Mouse (Mus musculus): ENCODE measurements around the gene Tsku.

Tsku gene

DNA sequence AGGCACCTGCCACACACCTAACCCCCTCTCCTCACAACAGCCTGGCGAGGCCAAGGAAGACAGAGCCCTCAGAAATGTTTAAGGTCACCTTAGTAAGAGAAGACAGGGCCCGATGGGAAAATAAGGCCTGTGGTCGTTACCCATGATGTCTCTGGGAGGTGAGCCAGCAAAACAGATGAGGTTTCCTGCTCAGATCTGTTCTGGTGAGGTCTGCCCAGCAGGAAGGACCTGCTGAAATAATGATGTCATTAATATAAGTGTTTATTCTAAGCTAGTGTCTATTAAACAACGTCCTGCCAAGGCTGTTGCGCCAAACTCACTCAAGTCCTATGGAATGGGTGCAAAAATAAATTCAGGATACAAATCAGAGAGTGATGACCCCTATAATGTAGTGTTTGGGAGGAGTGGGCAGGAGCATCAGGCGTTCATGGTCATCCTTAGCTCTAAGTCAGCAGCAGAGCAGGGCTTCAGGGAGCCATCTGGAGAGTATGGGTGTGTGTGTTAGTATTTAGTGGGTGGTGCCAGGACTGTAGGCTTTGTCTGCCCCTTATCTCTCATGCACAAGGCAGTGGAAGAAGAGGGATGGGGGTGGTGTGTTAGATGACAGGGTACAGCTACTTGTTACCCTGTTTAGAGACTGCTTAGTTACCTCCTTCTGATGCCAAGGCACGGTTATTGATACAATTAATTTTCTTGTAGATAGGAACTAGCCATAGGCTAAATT is 31.3 kb downstream of the Tsku start:
- DNase-seq (ENCODE audit: low spot score in 2 of 2): no peak

DNA sequence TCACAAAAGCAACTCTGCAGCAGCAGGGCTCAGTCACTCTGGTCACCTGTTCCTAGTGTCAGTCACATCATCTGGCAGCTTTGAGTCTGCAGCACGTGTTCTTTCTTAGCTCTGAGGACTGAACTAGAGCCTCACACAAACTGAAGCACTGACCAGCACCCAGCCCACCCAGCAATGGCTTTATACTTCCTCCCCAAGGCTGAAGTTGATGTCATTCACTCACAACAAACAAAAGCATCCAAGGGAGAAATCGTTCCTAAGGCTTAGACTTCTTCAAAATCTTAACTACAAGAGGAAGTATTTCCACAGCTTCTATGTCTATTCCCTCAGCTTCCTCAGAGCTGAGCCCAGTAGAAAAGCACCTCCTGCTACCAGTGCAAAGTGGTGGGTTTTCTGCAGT is 32.8 kb downstream of the Tsku start:
- DNase-seq (ENCODE audit: low spot score in 2 of 2): no peak

DNA sequence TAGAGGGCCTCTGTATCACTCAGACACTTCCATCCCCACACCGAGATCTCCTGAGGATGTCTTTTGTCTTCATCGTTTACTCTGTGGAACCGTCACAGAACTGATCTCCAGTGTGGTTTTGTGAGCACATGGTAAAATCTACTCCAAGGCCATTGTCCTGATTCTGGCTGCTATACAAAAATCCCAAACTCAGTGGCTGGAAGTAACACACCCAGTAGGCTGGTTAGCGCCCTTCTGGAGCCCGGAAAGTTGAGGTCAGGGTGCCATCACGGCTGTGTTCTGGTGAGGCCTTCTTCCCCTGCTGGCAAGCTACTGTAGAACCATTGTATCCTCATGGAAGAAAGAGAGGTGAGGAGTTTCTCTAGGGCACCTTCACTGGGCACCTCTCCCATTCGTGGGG is 35.1 kb downstream of the Tsku start:
- no peak for DNase-seq (ENCODE audit: low spot score in 2 of 2)

DNA sequence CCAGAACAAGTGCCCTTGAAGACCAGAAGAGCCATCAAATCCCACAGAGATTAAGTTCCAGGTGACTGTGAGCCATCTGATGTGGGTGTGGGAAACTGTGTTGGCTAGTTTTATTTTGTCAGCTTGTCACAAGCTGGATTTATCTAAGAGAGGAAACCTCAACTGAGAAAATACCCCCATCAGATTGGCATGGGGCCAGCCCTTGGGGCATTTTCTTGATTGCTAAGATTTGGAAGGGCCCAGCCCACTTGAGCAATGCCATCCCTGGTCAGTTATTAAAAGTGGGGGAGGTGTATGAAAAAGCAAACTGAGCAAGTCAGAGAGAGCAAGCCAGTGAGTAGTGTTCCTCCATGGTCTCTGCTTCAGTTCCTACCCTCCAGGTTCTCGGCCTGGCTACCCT is 36.9 kb downstream of the Tsku start:
- peak; percentile 63 to 64 for DNase-seq (ENCODE audit: low spot score in 2 of 2)

DNA sequence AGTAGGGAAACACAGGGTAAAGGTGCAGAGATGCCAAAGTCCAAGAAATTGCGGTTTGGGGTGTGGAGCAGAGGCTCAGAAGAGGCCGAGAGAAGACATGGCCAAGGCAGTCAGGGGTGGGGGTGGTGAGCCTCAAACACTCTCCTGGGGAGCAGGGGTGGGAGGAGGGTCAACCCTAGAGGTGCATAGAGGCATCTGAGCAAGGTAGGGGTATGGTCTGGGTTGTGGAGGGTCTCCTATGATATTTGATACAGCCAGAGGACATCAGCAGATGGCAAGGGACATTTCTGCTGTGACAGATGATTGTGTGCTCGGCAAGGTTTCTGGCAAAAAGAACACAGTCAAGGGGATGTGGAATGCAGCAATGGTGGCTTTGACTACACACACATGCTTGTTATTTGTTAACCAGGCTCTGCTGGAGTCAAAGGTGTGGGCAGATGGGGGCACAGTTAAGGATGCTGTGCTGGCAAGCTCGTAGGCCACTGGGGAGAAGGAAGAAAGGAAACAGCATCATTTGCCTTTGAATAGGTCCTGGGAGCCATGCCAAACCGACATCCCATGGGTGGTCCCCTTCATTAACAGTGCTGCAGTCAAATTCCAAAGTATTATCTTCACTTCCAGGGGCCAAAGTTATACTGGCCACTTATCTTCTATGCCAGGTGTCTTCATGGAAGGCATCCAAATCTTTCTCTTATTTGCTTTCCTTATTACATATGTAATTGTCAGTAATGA is 37.7 kb downstream of the Tsku start:
- DNase-seq (ENCODE audit: low spot score in 2 of 2): no peak

DNA sequence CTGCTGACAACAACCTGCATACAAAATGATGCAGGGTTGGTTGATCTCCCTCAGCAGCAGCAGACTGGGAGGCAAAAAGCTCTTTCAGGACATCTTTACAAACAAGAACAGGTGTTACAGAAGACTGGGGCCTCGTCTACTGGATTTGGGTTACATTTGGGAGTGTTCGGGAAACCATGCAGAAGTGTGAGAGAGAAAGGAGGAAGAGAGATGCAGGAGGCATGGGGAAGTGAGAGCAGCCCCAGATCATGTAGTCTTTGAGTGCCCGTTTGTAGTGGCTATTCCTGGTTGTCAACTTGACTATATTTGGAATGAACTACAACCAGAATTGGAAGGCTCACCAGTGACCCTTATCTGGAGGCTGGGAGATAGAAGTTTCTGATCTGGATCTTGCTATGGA is 38.7 kb downstream of the Tsku start:
- no peak for DNase-seq (ENCODE audit: low spot score in 2 of 2)

DNA sequence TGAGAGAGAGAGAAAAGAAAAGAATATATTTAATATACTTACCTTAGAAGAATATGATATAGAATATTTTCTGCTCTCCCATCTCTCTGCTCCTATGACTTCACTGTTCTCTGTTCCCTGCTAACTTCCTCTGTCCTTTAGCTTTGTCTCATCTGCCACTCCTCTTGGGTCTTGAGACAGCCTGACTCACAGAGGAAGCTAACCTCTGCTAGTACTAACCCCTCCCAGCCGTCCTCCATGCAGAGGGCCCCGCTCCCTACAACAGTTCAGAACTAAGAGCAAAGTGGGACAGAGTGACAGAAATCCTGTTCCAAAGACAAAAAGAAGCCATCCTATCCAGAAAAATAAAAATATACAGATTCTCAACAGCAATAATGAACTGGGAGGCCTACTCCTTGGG is 40.0 kb downstream of the Tsku start, which contains the start of gene Acer3:
TSS of gene Acer3 (minus strand) at position 126 of the 400 bp plus-strand sequence.
- DNase-seq (ENCODE audit: low spot score in 2 of 2): no peak

DNA sequence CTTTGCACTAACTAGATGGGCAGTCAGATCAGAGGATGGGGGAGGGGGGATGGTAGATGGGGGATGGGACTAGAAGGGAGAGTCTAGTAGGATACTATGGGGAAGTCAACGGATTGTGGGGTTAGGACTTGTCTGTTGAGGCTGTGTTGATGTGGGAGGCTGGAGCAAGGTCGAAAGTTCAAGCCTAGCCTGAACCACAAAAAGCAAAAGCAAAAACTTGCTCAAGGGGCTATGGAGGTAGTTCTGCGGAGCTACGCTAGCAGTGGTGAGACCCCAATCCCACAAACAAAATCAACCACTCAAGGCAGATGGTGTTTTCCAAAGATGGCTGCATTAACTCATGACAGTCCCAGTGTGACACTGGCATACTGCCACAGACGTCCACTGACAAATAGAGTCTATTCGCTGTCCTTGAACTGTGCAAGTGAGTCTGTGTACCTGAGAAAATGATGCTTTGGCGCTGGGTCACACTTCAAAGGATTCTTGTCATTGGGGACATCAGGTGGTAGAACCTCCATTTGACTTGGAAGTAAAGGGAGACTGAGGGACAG is 41.0 kb downstream of the Tsku start:
- DNase-seq (ENCODE audit: low spot score in 2 of 2): no peak

DNA sequence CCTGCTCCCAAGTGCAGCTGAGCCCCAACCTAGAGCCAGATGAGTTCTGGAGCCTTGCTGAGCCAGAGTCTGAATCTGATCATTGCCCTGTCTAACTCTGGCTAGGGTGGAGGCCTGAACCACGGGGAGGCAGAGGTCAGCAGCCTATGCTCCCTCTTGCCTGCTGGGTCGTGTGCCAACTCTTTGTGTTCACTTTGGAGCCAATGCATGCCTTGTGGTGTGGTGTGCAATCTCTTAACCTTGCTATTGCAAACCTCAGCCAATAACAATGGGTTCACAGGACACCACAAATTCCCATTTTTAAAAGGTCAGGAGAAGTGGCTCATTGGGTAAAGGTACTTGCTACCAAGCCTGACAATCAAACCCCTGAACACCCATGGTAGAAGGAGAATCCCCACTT is 44.6 kb downstream of the Tsku start:
- DNase-seq (ENCODE audit: low spot score in 2 of 2): no peak

DNA sequence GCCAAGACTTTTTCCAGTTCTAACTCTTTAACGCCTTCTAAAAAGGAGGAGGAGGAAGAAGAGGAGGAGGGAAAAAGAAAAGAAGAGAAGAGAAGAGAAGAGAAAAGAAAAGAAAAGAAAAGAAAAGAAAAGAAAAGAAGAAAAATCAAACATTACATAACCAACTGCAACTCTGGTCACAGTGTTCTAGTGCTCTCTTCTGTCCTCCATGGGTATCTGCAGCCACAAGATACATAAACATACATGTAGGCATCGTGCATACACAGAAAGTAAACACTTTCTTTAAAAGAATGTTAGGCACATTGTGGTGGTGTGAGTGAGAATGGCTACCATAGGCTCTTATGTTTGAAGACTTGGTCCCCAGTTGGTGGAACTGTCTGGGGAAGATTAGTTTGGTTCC is 46.0 kb downstream of the Tsku start:
- no peak for DNase-seq (ENCODE audit: low spot score in 2 of 2)

DNA sequence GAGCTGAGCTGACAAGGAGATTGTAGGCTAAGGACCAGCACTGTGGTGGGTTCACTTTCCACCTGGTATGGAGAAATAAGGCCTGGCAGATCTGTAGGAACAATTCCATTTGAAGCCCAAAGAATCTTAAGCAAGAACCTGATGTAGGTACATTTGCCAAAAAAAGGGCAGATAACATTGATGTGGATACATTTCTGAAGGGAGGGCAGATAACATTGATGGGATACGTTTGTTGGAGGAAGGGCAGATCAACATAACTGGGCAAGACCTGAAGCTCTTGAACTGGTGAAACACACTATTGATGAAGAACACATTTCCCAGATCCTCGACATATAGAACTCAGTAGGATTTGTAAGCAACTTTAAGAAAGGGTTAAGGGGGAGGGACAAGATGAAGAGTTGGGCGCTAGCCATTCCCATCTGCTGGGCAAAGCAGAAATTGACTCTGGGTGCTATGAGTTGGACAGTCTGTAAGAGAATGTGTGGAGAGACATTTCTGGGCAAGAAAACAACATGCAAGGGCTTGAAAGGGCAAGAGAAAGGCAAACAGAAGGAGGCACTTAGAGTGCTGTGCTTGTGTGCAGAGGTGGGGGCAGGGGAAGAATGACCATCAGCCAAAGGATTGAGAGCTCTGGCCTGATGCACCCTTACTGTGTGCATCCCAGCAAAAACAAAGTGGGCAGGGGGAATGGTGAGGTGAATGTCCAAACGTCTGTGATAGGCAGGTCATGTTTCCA is 48.8 kb downstream of the Tsku start:
- peak; percentile 36 to 58 for DNase-seq (ENCODE audit: low spot score in 2 of 2)

DNA sequence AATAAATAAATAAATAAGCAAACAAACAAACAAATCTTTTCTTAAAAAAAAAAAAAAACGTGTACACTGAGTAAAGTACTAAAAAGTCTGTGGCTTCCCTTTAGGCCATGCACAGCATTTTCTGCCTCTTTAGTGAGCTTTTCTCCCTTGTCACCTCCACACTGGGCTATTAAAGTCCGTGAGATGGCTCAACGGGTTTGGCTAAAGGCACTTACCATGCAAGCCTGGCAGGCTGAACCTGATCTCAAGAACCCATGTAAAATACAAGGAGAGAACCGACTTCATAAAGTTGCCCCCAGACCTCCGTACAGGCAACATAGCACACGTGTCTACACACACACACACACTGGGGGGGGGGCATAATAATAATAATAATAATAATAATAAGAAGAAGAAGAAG is 50.9 kb downstream of the Tsku start:
- no peak for DNase-seq (ENCODE audit: low spot score in 2 of 2)

DNA sequence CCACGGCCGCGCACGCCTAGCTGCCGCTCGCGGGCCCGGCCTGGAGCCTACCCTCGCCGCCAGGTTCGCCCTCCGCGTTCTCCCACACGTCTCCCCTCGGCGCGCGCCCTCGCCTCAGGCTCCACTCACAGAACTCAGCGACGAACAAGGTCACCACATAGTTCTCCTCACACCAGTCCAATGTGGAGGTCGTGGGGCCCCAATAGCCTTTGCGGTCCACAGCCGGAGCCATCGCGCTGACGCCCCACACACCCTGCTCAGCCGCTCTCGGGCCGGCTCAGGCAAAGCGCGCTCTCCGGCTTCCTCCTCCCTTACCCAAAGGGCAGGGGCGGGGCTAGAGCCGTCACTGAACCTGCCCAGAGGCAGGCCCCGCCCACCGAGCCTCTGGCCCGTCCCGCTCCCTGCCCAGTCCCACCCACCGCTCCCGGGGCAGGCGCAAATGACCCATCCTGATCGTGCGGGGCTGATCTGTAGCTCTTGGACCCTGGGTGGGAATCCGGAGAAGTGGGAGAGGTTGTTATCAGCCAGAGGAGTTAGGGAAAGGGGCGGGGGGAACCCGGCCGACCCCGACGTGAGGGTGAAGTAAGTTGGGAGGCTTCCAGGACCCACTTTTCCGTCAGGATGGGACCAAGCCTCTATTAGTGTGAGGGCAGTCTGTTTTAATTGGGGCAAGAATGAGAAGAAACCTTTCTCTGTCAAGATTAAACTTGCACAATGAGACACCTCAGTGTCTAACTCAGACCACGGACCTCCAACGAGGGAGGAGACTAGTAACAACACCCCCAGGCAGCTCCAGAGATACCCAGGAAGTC is 51.7 kb downstream of the Tsku start:
- peak; percentile 91 to 95 for DNase-seq (ENCODE audit: low spot score in 2 of 2)

DNA sequence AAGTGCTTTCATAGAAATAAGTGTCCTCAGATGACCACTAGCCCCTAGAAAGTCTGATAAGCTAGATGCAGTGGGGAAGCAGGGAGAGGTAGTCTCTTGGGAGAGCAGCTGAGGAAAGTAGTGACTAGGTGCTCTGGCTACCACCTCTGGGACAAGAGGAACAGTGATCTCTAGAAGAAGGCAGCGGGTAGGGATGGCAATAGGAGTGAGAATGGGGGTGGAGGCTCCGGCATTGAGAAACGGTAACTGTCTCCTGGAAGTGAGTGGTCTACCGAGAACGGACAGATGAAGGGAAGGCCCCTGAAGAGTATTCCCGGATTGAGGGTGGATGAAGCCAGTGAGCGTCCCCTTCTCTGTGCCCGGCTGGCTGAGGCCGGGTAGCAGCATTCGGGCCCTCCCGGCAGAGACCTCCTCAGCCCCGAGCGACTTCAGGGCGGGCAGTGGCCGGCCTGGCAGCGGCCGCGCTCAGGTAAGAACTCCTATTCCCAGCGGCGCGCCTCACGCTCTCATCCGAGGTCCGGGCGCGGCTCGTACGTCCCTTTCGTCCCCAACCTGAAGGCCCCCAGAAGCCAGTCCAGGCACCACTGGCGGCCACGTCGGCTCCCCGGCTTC is 52.4 kb downstream of the Tsku start:
- DNase-seq (ENCODE audit: low spot score in 2 of 2): no peak

DNA sequence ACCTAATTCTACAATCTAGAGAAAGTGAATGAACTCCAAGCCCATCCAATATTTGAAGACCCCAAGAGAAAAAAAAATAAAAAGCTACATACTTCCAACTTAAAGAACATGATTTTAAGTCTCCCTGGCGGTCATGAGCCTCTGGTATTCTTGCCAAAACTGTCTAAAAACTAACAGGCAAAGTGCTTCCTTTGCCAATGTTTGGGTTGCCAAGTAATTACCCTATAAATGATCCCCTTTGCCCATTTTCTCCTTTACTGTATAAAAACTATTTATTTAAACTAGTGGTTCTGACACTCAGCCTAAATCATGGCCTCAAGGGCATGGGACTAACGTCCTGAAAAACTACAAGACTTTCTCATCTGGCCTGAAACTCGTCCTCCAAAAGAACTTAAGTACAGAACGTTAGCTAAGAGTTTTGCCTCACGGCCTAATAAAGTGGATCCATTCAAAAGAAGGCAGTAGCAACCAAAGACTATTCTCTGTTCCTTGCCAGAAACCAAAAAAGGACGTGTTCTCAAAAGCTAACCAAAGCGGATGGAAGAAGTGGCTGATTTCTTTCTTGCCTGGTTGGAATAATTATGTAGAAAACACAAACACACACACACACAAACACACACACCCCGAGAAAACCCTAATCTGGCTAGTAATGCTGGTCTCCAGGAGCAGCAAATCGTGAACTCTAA is 53.1 kb downstream of the Tsku start:
- DNase-seq (ENCODE audit: low spot score in 2 of 2): no peak

DNA sequence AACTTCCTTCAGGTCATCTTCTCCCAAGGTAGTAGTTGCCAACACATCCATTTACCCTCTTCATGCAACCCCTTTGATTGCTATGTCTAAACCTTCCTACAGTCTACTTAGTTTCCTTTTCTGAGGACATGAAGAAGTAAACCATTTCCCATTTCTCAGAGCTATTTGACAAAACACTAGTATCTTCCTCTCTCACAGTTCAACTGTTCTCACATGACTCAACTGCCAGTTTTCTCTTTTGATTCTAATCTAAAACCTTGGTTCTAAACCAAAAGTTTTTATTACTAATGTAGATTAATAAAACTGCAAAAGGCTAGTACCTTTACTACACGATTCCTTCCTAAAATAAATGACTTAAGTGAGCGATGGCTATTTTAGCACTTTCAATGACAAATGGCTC is 53.7 kb downstream of the Tsku start:
- DNase-seq (ENCODE audit: low spot score in 2 of 2): no peak

Data from urinary bladder, postnatal 36 days (tissue).